Mouse (Mus musculus): ENCODE measurements around the gene Kcng3.
A peak's percentile ranks its signal among the peaks of the same experiment; 100 is the strongest.

Gene Kcng3

GRCm38 (mm10) chr17:83555836-83556235 lies 75.9 kb downstream of the Kcng3 start:
- no peak for DNase-seq (ENCODE audit: extremely low spot score)

GRCm38 (mm10) chr17:83554997-83555396 lies 76.7 kb downstream of the Kcng3 start:
- no peak for DNase-seq (ENCODE audit: extremely low spot score)

GRCm38 (mm10) chr17:83548501-83549233 lies 83.0 kb downstream of the Kcng3 start:
- peak; percentile 23 for DNase-seq (ENCODE audit: extremely low spot score)

- no peak for DNase-seq (ENCODE audit: extremely low spot score)
Measured at GRCm38 (mm10) chr17:83547145-83547544, 84.5 kb downstream of the Kcng3 start.

GRCm38 (mm10) chr17:83545756-83546742 lies 85.6 kb downstream of the Kcng3 start:
- DNase-seq (ENCODE audit: extremely low spot score), result peak; percentile 35

DNA sequence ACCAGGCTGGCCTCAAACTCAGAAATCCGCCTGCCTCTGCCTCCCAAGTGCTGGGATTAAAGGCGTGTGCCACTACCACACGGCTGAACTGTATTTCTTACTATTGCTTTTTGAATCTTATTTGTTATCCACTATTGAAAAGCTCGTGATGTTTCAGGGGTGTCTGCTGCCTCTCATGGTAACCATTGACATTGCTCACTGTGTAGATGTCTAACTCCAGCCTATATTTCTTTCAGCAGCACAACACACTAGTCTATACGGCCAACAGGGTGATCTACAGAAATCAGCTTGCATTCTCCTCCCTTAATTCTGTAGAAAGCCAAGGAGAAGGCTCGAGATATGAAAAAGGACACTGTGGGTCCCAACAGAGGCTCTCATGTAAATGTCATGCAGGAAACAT lies 86.4 kb downstream of the Kcng3 start:
- peak; percentile 16 for DNase-seq (ENCODE audit: extremely low spot score)

- no peak for DNase-seq (ENCODE audit: extremely low spot score)
Measured at GRCm38 (mm10) chr17:83542424-83542823, 89.3 kb downstream of the Kcng3 start.

DNA sequence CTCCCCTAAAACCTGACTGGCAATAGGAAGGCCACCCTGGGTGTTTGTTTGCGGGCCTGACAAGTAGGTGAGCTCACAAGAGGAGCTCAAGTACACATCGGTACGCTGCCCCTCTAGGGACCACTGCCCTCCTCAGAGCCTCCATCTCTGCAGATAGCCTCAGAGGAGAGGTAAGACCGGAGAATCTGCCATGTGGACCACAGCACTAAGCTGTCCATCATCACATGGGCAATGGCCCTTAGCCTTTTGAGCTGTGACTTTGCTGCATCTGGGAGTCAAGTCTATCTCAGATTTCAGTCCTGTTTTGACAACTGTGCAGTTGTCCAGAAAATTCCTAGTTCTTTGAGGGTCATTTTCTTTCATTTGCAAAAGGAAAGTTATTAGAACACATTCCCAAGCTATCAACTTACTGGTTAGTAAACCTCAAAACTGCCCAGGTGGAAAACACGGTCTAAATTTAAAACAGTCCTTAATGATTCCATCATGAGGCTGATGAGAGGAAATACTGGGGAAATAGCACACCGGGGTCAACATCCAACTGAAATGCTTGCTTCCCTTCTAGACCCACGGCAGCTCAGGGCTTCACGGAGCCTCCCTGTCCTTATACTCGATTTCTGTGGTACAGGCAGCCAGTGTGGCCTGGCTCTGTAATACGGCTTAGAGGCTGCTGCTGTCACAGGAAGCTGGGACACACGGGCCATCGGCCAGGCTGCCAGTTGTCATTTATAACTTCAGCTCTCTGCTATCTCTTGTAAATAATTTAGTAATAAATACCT lies 92.2 kb downstream of the Kcng3 start:
- DNase-seq (ENCODE audit: extremely low spot score), result no peak

- DNase-seq (ENCODE audit: extremely low spot score), result no peak
Measured at GRCm38 (mm10) chr17:83538694-83539093, 93.0 kb downstream of the Kcng3 start.

- DNase-seq (ENCODE audit: extremely low spot score), result no peak
Measured at GRCm38 (mm10) chr17:83538141-83538540, 93.6 kb downstream of the Kcng3 start.
